Mouse (Mus musculus) monocyte, adult 5-6 weeks (primary cell): ENCODE measurements around the gene Rapgef5. TPM values are rescaled to one million over a fixed set of nuclear protein-coding genes. Genes with fewer than 3 reads are reported as not detected.

Experiments
- ATAC-seq: fragments of 153-309, 156-312 bp; replicated peaks from 2 replicates; pipeline ENCODE4 v1.8.0; 2017; ENCODE audit warnings: mild to moderate bottlenecking; ENCODE audit not compliant: low TSS enrichment, insufficient number of reproducible peaks, severe bottlenecking, poor library complexity, low FRiP score
- total RNA-seq: library from RNA; stranded (forward); fragments of 200-1000, 200-491, 200-594 nt; gene quantifications from 3 replicates; pipeline ENCODE4 v1.2.3, GENCODE M21; 2017

Rapgef5 gene
- total RNA-seq, 1 experiment from 2014 or later: 3.5 TPM

GRCm38 (mm10) chr12:117589186-117589585 is 72.9 kb downstream of the Rapgef5 start:
- ATAC-seq: no peak

- ATAC-seq: no peak
Measured at GRCm38 (mm10) chr12:117592019-117592418, 75.7 kb downstream of the Rapgef5 start.

- no peak for ATAC-seq
Measured at GRCm38 (mm10) chr12:117592583-117592982, 76.3 kb downstream of the Rapgef5 start.

DNA sequence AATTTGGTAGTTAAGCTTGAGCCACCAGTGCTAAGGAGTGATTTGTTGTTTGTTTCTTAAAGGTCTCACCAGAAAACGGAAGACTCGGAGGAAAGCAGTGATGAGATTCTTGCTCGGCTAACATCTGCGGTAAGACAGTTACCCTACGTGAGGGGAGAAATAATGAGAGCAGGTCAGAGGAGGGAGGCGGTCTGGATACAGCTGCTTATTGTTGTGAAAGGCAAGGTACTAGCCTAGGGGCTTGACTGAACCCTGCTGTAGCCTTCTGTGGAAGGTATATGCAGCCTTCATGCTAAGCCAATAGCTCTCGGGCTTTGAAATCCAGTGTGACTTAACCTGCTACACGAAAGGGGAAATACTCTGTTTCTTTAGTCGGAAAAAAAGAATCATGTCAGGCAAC is 78.9 kb downstream of the Rapgef5 start:
- no peak for ATAC-seq

DNA sequence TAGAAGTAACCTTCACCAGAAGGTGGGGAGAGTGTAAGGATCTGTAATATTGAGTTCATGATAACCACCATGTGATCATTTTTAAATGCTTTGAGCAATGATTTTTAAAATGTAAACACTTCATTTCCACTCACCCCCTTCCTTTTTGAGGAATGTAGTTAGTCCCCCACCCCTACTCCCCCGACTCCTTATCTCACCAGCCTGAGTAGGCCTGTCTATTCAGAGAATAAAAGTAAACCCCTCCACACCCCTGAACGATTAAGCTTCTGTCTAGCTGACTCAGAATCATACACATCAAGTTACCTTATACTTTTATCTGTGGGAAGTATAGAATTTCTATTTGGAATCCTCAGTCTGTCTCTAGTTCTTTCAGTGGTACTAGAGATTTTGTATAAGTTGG is 81.9 kb downstream of the Rapgef5 start:
- ATAC-seq: no peak

DNA sequence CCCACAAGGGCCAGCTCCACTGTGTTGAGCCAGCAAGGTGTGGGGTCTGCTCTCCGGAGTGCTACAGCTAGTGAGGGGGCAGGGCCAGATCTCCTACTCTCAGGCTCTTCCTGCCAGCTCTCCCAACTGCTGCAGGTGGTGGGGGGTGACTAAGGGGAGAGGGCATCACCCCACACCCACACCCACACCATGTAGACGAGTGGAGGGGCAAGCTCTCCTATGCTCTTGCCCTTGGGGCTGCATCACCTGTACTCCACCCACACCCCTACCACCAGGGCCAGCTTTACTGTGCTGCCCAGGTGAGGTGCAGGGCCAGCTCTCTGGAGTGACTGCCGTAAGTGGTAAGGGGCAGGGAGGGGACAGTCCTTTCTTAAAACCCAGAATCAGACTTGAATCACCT is 89.7 kb downstream of the Rapgef5 start:
- ATAC-seq: no peak

GRCm38 (mm10) chr12:117612715-117613114 is 96.4 kb downstream of the Rapgef5 start:
- no peak for ATAC-seq

GRCm38 (mm10) chr12:117619523-117620023 is 103.3 kb downstream of the Rapgef5 start:
- ATAC-seq: no peak

DNA sequence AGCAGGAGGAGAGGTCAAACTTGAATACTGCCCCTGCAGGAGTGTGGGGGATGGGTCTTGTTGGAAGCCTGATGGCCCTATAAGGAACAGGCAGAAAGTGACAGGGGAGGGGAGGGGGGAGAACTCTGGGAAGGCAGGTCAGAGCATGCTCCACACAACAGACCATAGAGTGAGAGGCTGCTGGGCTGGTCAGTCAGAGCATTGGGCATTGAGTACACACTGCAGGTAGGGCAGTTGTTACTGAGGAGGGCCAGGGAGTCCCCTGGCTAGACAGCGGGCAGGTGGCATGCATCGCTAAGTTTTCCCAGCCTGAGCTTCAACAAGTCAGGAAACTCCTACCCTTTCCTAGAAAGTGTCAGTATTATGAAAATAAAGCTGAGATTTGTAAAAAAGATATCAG is 106.7 kb downstream of the Rapgef5 start:
- ATAC-seq: no peak

DNA sequence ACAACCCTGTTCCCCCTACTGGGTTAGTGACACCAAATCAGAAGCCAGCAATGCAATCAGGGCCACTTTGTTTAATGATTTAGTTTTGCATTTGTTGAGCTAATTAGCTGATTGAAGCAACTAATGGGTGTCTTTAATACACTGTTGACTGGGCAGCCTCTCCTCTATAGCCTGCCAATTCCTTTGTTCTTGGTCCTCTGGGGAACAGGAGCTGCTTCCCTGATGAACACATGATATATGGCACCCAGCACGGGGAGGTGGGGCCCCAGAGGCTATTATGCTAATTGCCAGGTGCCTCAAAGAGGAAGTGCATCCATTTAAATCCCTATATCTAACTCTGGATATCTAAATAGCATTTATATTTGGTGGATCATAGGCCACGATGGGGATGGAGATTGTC is 111.0 kb downstream of the Rapgef5 start:
- no peak for ATAC-seq

DNA sequence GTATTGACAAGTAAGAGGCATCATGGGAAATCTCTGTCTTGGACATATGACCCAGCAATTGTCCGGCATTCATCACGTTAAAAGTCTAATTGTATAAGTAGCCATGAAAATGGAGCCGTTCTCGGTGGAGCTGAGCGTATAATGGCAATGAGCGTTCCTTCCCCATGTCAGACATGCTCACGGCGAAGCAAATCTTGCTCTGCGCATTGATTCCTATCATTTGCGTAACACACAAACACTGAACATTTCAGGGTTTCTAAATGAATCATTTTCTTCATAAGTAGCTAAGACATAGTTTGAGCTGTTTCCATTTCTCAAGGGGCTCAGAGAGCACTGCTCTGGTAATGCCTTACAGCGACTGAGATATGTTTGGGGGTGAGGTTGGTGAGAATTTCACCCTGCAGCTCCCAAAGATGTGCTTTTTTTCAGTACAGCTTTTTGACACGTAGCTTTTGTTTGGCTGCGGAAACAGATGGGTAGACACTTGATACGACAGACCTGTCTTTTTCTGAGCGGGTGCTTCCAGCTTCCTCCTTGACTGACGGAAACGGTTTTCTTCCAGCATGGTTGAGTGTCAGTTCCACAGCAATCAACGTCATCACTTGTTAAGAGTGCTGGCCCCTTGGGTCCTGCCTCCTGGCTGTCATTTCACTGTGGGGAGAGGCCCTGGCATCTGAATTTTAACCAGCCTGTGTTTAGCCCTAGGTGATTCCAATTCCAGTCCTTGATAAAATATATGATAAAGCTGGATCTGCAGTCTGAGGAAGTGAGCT is 112.2 kb downstream of the Rapgef5 start:
- ATAC-seq: no peak

GRCm38 (mm10) chr12:117632133-117632532 is 115.9 kb downstream of the Rapgef5 start:
- ATAC-seq: no peak

- ATAC-seq: no peak
Measured at GRCm38 (mm10) chr12:117636139-117636772, 120.0 kb downstream of the Rapgef5 start.

DNA sequence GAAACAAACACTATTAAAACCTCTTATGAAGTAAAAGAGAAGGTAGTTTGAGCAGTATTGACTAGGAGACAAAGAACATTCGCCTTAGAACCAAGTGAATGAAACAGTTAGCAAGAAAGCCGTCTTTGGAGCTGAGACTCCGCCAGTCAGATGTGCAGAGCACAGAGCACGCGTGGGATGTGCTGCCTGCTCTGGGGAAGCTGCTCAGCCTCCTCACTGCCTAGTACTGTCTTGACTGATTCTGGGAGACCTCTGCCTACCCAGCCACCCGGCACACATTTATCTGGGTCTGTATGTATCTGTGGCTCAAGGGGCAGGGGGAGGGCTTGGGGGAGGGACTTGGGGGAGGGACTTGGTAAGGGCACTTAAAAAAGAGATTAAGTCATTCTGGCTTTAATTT is 120.7 kb downstream of the Rapgef5 start:
- ATAC-seq: no peak

- no peak for ATAC-seq
Measured at GRCm38 (mm10) chr12:117638833-117639232, 122.6 kb downstream of the Rapgef5 start.

DNA sequence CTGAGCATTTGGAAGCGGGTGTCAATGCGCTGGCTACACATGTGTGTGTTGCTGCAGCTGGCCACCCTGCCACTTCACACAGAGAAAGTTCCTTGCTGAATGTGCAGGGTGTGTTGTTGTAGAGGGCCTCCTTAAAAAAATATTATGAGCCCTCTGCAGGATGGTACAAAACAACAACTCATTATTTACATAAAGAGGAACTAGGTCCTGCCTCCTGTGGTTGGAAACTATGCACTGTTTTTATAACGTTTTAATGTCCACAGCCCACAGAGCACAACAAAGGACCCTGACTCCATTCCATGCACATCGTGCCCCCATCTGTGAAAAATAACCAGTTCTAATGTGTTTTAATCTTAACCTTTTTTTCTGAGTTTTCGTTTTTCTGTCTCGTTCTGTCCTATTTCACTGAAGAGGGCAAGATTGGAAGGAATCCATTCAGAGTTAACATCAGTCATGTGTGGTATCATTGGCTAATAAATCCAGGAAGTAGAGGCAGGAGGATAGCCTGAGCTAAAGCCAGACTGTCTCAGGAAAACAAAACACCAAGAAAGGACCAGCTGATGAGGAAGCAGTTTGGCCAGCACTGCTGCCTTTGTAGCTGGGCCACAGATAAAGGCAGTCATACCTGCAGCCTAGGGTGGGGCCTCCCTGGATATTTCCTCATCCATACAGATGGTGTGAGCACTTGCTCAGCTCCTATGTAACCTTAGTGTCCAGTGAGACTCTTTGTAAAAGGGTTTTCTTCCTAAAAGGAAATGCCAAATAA is 123.3 kb downstream of the Rapgef5 start:
- ATAC-seq: peak; percentile 70; the same call in 1 of the 2 replicates

GRCm38 (mm10) chr12:117642512-117642911 is 126.2 kb downstream of the Rapgef5 start:
- ATAC-seq: no peak

- ATAC-seq: no peak
Measured at GRCm38 (mm10) chr12:117645771-117646170, 129.5 kb downstream of the Rapgef5 start.

- no peak for ATAC-seq
Measured at GRCm38 (mm10) chr12:117653920-117654472, 137.7 kb downstream of the Rapgef5 start.
